Mouse (Mus musculus) frontal cortex, postnatal 36 days (tissue): Measurements from ENCODE around the gene Pcgf2.
"Not testable (repeated sequence)": the region's sequence is repeated elsewhere in the genome, so short reads cannot be mapped to it uniquely, and the experiment has no call there.

Experiments
- DNase-seq, 2 experiments: peaks; one replicate each; pipeline ENCODE4 v3.0.0; 2022; ENCODE audit warnings: low spot score in 2 of 2

Pcgf2 gene

DNA sequence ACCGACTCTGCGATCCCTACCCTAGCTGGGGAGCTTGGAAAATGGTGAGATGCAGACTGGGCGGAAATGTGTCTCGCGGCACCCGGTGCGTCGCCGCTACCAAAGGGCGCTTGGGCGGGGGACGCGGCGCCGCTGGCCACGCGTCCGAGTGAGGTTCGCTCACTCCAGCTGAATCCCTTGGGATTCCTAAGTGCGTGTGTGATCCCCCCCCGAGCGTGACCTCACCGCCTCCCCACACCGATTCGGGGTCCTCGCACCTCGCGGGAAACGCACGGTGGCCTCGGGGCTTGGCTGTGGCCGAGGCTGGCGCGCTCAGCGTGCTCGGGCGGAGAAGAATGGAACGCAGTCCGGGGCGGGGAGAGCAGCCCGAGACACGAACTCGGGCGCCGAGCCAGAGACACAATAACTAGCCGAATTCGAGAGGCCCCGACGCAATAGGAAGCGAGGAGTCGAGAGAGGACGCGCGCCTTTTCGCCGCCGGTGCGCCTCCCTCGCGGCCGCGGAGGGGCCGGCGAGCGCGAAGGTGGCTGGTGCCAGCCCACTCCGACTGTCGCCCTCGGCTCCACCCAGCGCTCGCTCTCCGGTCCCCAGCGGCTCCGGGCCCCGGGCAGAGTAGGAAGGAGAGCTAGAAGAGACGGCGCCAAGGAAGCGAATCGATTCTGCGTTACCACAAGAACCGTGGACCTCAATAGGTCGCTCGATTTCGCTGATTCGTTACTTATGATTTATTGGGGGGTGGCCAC, at the start of gene Pcgf2:
TSS of gene Pcgf2 (minus strand) at position 495 of the 743 bp plus-strand sequence.
- DNase-seq: peak in 1 of 2 experiments; percentile 71

DNA sequence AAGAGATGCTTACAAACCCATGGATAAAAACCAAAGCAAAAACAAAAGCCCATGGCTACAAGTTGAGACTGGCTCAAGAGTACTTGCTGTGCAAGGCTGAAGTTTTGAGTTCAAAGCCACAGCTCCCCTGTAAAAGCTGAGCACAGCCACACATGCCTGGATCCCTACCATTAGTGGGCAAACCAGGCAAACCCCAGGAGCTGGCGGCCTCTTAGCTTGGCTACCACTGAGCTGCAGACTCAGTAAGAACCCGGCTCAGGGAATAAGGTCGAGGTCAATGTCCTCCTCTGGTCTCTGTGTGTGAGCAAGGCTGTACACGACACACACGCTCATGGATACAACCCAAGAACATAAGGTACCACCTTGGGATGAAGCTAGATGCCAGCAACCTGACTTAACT, 48.2 kb upstream of the Pcgf2 start:
- no peak for DNase-seq

DNA sequence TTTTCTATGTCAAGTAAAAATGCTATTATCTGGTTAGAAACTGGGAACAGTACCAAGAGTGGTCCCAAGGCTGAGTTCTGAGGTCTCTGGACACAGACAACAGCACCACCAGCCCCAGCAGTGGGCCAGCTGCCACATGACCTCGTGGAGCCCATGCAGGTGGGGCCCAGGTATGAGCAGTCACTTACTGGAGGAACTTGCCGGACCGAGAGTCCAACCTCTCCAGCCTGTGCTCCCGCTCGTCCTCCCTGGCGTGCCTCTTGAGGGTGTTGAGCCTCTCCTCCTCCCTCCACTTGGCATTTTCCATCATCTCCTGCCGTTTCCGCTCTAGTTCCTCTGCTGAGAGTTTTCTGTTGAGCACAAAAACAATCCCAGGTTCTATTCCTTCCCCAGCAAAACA, 47.5 kb upstream of the Pcgf2 start:
- no peak for DNase-seq

DNA sequence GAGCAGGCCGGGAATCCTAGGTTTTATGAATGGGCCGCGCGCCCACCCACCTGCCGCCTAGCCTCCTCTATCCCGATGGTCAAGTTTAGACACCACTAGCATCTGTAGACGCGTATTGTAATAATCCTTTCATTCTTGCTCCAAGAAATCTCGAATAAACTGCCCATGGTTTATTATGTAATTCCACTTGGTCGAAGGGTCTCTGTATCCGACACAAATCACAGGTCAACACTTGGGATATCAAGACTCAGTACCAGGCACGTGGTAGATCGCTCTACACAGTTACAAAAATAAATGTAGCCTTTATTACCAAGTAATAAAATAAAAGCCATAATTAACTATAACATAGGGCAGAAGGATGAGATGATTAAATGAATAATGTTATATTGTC, 45.0 kb upstream of the Pcgf2 start:
- DNase-seq: no peak

DNA sequence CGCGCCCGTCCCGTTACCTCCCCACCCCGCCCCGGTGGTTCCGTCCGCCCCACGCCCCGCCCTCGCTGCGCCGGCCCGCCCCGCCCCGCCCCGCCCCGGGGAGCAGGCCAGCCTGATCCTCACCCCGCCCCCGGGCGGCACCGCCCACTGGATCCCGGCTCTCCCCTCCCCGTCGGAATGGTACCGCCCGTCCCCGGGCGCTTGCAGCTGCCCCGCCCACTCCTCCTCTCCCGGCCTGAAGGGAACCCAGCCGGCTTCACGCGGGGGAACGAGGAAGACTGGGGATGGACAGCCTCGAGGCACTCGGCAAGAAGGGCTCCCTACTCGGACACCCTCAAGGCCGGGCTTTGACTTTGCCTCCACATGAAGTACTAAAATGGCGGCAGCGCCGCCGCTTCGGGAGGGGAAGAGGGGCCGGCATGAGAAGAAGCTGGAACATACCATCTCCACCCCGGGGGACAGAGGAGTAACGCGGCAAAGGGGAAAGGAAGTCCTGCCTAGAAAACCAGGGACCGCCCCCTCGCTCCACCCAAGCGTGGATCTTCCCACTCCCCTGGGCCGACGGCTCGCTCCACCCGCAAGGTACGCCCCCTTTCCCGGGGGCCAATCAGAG, 44.5 kb upstream of the Pcgf2 start:
- DNase-seq: peak; percentile 97 to 98

GRCm38 (mm10) chr11:97744063-97744717, 43.9 kb upstream of the Pcgf2 start, which contains the start of gene Pip4k2b:
Gene Pip4k2b, minus strand, starts transcription at chr11:97744704.
- peak; percentile 57 to 58 for DNase-seq

DNA sequence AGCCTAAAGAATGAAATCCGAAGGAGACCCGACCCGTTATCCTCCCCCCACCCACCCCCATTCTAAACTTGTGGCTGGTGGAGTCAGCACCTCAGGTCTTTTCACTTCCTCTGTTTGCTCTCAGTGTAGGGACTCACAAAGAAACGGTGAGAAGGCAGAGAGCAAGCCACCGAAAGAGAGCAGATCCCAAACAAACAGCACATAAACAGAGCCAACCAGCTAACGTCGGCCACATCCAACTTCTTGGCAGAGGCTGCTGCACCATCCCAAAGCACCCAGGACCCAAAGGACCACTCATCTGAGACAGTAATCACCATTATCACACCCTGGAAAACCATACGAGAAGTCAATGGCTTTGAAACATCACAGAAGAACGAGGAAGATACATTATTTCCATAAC, 43.1 kb upstream of the Pcgf2 start:
- no peak for DNase-seq

DNA sequence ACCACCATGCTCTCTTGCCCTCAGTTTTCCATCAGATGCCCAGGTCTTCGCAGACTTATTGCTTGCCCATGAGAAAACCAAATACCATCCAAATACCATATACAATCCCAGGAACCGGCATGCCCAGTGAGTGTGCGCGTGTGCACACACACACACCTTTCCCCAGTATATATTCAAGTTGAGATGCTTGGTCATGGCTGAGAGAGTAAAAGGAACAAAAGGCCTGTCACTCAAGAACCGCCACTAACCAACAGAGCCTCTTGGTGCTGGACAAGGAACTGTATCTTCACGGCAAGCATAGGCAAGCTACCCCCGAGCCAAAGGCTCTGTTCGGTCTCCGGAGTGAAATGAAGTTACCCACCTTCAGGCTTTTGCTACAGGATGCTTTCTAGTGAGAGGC, 42.3 kb upstream of the Pcgf2 start:
- no peak for DNase-seq

- no peak for DNase-seq
Measured at GRCm38 (mm10) chr11:97742157-97742556, 41.9 kb upstream of the Pcgf2 start.

- no peak for DNase-seq
Measured at GRCm38 (mm10) chr11:97740190-97740589, 39.9 kb upstream of the Pcgf2 start.

DNA sequence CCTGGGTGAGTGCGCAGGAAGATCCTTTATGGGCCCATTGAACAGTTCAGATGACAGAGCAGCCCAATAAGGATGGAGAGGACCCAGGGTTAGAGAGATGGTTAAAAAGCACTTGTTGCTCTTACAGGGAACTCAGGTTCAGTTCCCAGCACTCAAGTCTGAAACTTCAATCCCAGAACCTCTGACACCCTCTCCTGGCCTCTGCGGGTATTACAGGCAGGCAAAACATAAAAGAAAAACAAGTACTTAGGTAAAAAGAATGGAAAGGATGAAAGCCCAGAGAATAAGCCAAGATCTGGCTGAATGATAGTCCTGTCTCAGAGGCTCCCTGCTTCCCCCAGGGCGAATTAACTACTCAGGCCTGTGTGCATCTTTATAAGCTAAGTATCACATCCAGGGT, 38.9 kb upstream of the Pcgf2 start:
- DNase-seq: no peak

GRCm38 (mm10) chr11:97738703-97739102, 38.4 kb upstream of the Pcgf2 start:
- DNase-seq: no peak

DNA sequence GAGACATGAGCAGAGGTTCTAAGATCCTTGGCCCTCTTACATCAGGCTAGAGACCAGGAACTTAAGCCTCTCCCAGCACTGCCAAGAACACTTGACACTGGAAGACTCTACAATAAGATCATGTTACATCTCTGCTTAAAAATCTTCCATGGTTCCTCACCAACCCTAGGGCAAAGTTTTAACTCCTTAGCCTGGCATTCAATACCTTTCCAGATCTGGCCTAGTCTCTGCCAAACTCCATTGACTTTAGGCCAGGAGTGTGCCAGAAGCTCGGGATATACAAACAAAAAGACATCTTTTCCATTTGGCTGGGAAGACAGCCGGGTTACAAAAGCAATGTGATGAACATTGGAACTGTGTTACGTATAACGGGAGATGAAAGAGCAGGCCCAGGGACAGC, 37.3 kb upstream of the Pcgf2 start:
- DNase-seq: no peak

- no peak for DNase-seq
Measured at GRCm38 (mm10) chr11:97736645-97737044, 36.3 kb upstream of the Pcgf2 start.

DNA sequence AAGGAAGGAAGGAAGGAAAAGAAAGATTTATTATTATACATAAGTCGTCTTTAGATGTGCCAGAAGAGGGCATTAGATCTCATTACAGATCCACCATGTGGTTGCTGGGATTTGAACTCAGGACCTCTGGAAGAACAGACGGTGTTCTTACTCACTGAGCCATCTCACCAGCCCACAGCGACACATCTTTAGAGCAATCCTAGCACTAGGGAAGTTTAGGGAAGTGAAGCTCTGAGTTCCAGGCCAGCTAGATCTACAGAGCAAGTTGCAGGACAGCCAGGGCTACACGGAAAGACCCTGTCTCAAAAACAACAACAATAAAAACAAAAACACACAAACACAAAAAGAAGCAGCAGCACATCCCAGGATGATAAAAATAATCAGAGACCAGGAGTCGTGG, 34.5 kb upstream of the Pcgf2 start:
- DNase-seq: not testable (repeated sequence)

- DNase-seq: no peak
Measured at GRCm38 (mm10) chr11:97733689-97734088, 33.4 kb upstream of the Pcgf2 start.

GRCm38 (mm10) chr11:97728730-97729129, 28.4 kb upstream of the Pcgf2 start:
- no peak for DNase-seq

DNA sequence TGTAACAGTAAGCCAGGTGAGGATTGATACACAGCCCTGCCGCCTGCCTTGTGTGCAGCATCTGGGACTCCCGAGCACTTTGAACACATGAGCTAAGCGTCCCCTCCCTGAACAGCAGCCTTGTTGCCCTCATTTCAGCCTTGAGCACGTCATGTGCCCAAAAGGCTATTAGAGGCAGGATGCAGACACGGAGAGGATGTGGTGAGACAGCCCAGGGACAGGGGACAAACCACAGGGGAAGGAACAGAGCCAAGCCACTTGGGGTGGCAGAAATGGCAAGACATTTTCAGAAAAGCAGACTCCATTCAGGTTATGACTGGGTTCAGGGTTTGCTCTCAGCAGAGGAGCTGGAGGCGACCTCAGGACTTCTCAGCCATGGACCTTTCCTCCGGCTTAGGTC, 28.0 kb upstream of the Pcgf2 start:
- DNase-seq: no peak

- DNase-seq: no peak
Measured at GRCm38 (mm10) chr11:97723709-97724108, 23.4 kb upstream of the Pcgf2 start.

DNA sequence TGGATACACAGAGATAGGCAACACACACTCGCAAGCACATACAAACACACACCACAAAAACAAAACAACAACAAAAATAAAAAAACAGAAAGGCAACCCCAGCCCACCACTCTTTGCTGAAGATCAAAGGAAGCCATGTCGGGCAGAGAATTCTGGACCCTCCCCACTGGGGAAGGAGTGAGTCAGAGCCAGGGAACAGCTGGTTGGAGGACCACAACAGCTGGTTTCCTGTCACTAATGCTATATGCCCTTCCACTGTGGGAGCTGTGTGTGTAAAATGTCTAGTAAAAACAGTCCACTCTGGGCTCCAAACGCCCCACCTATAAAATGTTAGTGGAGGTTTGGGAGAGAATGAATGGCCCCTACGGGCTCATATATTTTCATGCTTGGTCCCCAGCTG, 21.0 kb upstream of the Pcgf2 start:
- DNase-seq: no peak

GRCm38 (mm10) chr11:97719041-97719440, 18.7 kb upstream of the Pcgf2 start:
- DNase-seq: no peak

DNA sequence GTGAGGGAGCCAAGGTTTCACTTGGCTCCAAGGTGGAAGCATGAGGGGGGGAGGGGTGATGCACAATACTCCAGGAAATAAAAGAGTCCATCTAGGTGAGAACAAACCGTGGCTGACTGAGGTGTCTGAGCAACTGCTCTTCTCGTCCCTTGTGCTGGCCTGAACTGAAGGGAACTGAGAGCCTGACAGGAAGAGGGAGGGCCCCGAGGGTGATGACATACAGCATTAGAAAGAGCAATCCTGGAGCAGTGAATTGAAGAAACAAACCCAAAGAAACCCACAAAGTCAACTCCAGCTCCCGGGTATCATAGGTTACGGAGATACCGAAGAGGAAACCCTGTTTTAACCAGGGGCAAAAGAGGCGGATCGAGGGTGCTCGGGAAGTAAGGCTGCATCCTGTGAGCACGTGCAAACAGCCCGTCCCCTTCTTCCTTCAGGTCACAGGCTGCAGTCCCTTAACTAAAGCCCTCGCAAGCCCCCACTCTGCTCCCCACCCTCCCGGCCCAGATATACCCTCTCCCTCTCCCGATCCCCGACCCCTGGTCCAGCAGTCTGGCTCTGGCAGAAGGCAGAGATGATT, 18.1 kb upstream of the Pcgf2 start:
- DNase-seq: no peak
